In the genomic region with DNA sequence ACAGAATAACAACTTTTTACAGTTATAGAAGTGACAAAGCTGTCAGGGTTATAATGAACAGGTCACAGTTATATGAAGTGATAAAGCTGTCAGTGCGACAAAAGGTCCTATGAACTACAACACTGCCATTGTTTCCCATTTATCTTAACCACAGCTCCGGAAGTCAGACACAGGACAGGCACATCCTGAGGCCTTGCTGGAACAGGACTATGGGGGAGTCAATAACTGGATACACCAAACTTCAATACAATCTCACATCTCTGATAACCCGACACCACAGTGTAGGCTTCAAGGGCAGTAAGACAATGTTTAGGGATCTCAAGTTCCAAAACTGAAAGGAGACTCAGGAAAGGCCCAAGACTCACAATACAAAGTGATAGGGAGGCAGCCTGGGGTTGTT, we compare ENCODE assay signal across 11 mouse cellular contexts. TPM values are rescaled to one million over a fixed set of nuclear protein-coding genes. Genes with fewer than 3 reads are reported as not detected.
DNase-seq lines count a peak whose midpoint lies in the region; ATAC-seq and TF ChIP-seq lines count a peak whose summit lies in the region.
"Had no signal": no experiment of that assay in that cellular context is flagged by ENCODE, and none has a peak within 500 bp of the region (broad histone marks: within the 10 kb centered on the region; RNA-seq: fewer than 3 reads in every experiment).

No protein-coding gene starts in this region.

- ATAC-seq in heart, embryonic 15.5 days (replicated peaks; ENCODE audit: insufficient number of reproducible peaks, insufficient read depth, low FRiP score, low read depth) = peak; percentile 59; the same call in 1 of the 2 replicates
- ATAC-seq in megakaryocyte, adult 5-6 weeks (ENCODE audit: poor library complexity, severe bottlenecking) = no peak
- peak; percentile 33; the same call in 1 of the 2 replicates for ATAC-seq in liver, postnatal 0 days

- no peaks in the 10 kb centered on the region for H3K27me3 ChIP-seq in heart, embryonic 15.5 days
- H3K27me3 ChIP-seq in heart, embryonic 10.5 days (ENCODE audit: insufficient read depth, poor library complexity, severe bottlenecking) = no peaks in the 10 kb centered on the region
- no peaks in the 10 kb centered on the region for H3K27me3 ChIP-seq in megakaryocyte, embryonic 14.5 days (replicated peaks)
- H3K27me3 ChIP-seq in liver, postnatal 0 days (ENCODE audit: insufficient read depth, low read length) = no peaks in the 10 kb centered on the region
- H3K27me3 ChIP-seq: limb, embryonic 12.5 days had no signal

- WGBS in heart, embryonic 15.5 days = 48% methylated on average over 3 of the region's 3 CpGs
- WGBS in heart, embryonic 10.5 days = 59% methylated on average over 3 of the region's 3 CpGs
- 51% methylated on average over 3 of the region's 3 CpGs for WGBS in liver, postnatal 0 days (ENCODE audit: insufficient replicate concordance)

- H3K4me3 ChIP-seq in heart, embryonic 15.5 days = no peak overlapping the region
- no peak overlapping the region for H3K4me3 ChIP-seq in heart, embryonic 10.5 days
- H3K4me3 ChIP-seq in megakaryocyte, embryonic 14.5 days (replicated peaks) = peak overlapping the region; percentile 3
- H3K4me3 ChIP-seq in liver, postnatal 0 days (ENCODE audit: low read depth, low read length) = no peak overlapping the region
- H3K4me3 ChIP-seq: limb, embryonic 12.5 days had no signal

- H3K9ac ChIP-seq in heart, embryonic 15.5 days = no peak overlapping the region
- H3K9ac ChIP-seq in liver, postnatal 0 days (replicated peaks) = no peak overlapping the region
- H3K9ac ChIP-seq: limb, embryonic 12.5 days had no signal

- peak overlapping the region; percentile 57 for H3K27ac ChIP-seq in heart, embryonic 15.5 days
- no peak overlapping the region for H3K27ac ChIP-seq in heart, embryonic 10.5 days
- H3K27ac ChIP-seq in liver, postnatal 0 days (ENCODE audit: low read depth) = no peak overlapping the region
- H3K27ac ChIP-seq: limb, embryonic 12.5 days had no signal

- H3K9me3 ChIP-seq in heart, embryonic 15.5 days (replicated peaks) = no peaks in the 10 kb centered on the region
- no peaks in the 10 kb centered on the region for H3K9me3 ChIP-seq in heart, embryonic 10.5 days
- no peaks in the 10 kb centered on the region for H3K9me3 ChIP-seq in megakaryocyte, embryonic 14.5 days
- no peaks in the 10 kb centered on the region for H3K9me3 ChIP-seq in liver, postnatal 0 days (ENCODE audit: low read length)
- H3K9me3 ChIP-seq: limb, embryonic 12.5 days had no signal

- TF ChIP-seq EP300 in liver, postnatal 0 days (IDR thresholded peaks at IDR 0.05; ENCODE audit: low read depth) = 0 out of 2 replicates have a peak, but pooled peaks have one; percentile 26

- H3K4me2 ChIP-seq in heart, embryonic 15.5 days = no peak overlapping the region
- no peak overlapping the region for H3K4me2 ChIP-seq in liver, postnatal 0 days (ENCODE audit: low read depth, low read length)
- H3K4me2 ChIP-seq: limb, embryonic 12.5 days had no signal

- H3K36me3 ChIP-seq in heart, embryonic 15.5 days = no peaks in the 10 kb centered on the region
- 0 out of 2 replicates have a peak, but pooled peaks cover 8% of the 10 kb centered on the region for H3K36me3 ChIP-seq in heart, embryonic 10.5 days
- peaks cover 83% of the 10 kb centered on the region for H3K36me3 ChIP-seq in megakaryocyte, embryonic 14.5 days (replicated peaks; ENCODE audit: low read length)
- H3K36me3 ChIP-seq in liver, postnatal 0 days (replicated peaks; ENCODE audit: insufficient read depth, low read length) = no peaks in the 10 kb centered on the region

- H3K4me1 ChIP-seq in heart, embryonic 15.5 days (replicated peaks) = peaks cover 12% of the 10 kb centered on the region
- peaks cover 19% of the 10 kb centered on the region for H3K4me1 ChIP-seq in heart, embryonic 10.5 days
- peaks cover 91% of the 10 kb centered on the region for H3K4me1 ChIP-seq in megakaryocyte, embryonic 14.5 days
- H3K4me1 ChIP-seq in liver, postnatal 0 days (ENCODE audit: insufficient read depth) = peaks cover 15% of the 10 kb centered on the region
- H3K4me1 ChIP-seq: limb, embryonic 12.5 days had no signal

- no peak for TF ChIP-seq CTCF in liver, postnatal 0 days (IDR thresholded peaks at IDR 0.05; ENCODE audit: low read depth)

- DNase-seq in heart, embryonic 10.5 days (ENCODE audit: low spot score) = no peak
- DNase-seq in liver, postnatal 0 days = no peak
- no peak for DNase-seq in urinary bladder, postnatal 36 days (ENCODE audit: low spot score in 2 of 2)
- no peak for DNase-seq in layer of hippocampus, postnatal 10 days (ENCODE audit: low spot score in 2 of 2)
- DNase-seq: cerebellum, adult 2 months; kidney, adult 9 months; thymus, postnatal 25 days had no signal

RNA-seq across cellular contexts. Expression of gene Ttc7b, which starts 45.1 kb away (rescaled TPM):
- 9.2 TPM in 2 replicates for polyA plus RNA-seq in heart, embryonic 15.5 days (2015; fragmentation: Nextera tagmentation; extraction: Ambion mirVana)
- 5.9 and 6.2 TPM in 2 replicates for polyA plus RNA-seq in heart, embryonic 10.5 days (2016; fragmentation: Nextera tagmentation; extraction: Ambion mirVana)
- 170 and 237 TPM in 2 replicates for polyA plus RNA-seq in megakaryocyte, embryonic 14.5 days (2012; ENCODE audit: insufficient read depth, low replicate concordance)
- total RNA-seq in megakaryocyte, adult 5-6 weeks (2015) = 26.2 and 28.9 TPM in 2 replicates
- 14.4 and 16.9 TPM in 2 replicates for total RNA-seq in megakaryocyte, adult 5-6 weeks (2017)
- 2.2 and 3.3 TPM in 2 replicates for polyA plus RNA-seq in liver, postnatal 0 days (2015; fragmentation: Nextera tagmentation; extraction: Ambion mirVana)
- 100 to 1,000 TPM; 110 to 121 TPM for total RNA-seq in layer of hippocampus, postnatal 10 days (2021)

Comparison
In these comparisons a context has a peak if more than half of its experiments do, and no peak if none do; other contexts are left out.
1. RNA of gene Ttc7b, which starts 45.1 kb away (polyA plus RNA-seq): 170 to 237 TPM in megakaryocyte, embryonic 14.5 days; 9.2 TPM in heart, embryonic 15.5 days, 5.9 to 6.2 TPM in heart, embryonic 10.5 days and 2.2 to 3.3 TPM in liver, postnatal 0 days; every median in the first group is over 10 times any median in the second.